Mouse (Mus musculus) adrenal gland, adult 2 months (tissue): Measurements from ENCODE around the gene Lpcat4. TPM values are rescaled to one million over a fixed set of nuclear protein-coding genes. Genes with fewer than 3 reads are reported as not detected.
"Not testable (repeated sequence)": the region's sequence is repeated elsewhere in the genome, so short reads cannot be mapped to it uniquely, and the experiment has no call there.

Experiments
- DNase-seq: peaks from one replicate; pipeline ENCODE4 v3.0.0; 2021
- polyA plus RNA-seq: library from polyadenylated mRNA; depleted of rRNA; stranded (reverse); fragments of >200 nt; gene quantifications from 2 replicates; pipeline ENCODE4 v1.2.3, GENCODE M21; 2012
- total RNA-seq, 2 experiments: library from RNA; stranded (reverse); gene quantifications; 2 replicates each; pipeline ENCODE4 v1.2.3; 2021

The Lpcat4 gene
- total and polyA plus RNA-seq, 3 experiments, result 5.1 to 18.9 (median 9.2) TPM

DNA sequence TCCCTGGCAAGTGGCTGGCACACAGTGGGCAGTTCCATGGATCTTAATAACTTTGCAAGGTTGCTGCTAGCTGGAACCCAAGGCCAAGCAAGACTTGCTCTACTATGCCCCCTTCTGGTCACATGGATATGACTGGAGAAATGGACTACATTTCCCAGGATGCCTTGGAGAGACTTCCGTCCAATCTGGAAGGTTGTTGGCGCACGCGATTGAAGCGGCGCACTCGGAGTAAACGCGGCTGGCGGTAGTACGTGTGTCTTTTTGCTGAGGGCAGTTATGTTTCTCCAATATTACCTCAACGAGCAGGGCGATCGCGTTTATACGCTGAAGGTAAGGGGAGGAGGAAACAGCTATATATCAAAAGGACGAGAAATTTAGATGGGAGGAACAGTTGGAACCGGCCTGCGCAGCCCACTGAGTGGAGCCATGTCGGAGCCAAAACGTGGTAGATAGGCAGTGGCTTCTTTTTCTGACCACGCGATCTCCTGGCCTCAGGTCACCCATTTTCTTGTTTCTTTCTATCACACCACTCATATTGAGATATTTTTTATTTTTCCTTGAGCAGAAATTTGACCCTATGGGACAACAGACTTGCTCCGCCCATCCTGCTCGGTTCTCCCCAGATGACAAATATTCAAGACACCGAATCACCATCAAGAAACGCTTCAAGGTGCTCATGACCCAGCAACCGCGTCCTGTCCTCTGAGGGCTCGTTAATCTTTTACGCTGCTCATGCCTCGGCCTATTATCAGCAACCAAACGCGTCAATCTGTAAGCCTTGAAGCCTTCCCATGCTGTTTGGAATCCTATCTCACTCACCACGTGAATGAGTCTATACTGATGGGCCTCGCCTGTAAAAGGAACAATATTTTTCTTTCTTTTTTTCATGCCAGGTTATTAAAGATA, 22.7 kb downstream of the Lpcat4 start, which contains the start of gene Nop10:
Gene Nop10 (plus strand): TSS at position 179 of the 906 bp plus-strand sequence.
- DNase-seq, result peak; percentile 90

DNA sequence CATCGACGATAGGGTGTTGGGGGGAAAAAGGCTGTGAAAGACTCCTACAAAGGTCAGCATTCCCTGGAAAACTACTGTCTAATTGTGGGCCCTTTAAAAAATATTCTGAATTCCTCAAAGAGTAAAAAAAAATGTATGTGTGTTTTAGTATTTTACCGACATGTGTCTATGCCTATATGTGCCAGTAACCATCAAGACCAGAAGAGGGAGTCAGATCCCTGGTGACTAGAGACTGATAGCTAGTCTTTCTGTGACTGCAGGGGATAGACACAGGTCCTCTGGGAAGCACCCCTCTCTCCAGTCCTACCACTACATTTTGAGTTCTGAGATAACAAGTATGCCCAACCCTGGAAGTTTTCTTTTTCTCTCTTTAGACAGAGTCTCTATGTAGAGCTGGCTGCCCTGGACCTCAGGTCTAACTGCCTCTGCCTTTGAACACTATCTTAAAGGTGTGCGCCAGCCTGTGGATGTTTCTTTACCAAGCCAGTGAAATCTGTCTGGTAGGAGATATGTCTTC, 23.6 kb downstream of the Lpcat4 start:
- DNase-seq, result no peak

DNA sequence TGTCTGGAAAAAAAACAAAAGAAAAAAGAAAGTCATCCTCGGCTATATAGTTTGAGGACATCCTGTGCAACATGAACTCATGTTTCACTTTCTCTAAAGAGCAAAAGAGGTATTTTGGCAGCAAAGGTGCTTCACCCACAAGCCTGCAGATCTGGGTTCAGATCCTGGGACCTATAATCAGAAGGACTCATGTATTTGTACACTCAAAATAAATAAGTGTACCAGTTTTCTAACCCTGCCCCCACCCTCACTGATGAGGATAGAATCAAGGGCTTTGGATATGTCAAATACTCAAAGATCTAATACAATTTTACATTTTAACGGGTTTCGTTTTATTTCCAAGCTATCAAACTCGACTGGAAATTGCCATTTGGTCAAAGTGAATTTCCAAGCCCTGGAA, 25.1 kb downstream of the Lpcat4 start:
- DNase-seq, result no peak

DNA sequence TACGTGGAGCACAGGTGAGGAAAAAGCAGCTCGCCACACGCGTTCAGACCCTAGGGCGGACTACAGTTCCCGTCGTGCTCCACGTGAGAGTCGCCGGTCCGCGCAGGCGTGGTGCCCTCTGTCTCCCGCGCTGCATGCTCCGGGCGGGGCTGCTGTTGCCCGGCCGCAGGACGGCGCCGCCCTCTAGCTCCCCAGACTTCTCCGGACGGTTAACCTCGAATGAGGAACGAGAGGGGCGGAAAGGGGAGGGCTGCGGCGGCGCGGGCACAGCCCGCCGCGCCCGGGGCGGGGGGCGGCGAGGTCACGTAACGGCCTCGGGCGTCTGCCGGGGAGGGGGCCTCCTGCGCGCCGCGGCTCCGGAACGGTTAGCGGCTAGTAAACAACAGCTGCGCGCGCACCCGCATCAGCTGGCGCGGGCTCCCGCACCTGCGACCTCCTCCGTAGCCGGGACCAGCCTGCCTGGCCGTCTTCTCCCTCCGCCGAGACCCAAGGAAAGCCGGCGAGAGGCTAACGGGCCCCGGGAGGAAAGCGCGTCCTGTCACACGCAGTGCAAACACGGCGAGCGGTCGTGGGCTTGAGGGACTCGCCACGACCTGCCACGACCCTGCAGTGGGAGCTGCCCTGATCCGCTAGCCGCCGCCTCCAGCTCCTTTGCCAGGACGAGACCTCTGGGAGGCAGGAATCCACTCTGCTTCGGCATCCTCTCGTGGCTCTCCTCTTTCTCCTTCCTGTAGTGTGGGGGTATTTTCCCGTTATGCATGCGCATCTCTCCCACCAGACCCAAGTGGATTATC, 26.4 kb downstream of the Lpcat4 start, which contains the start of gene Slc12a6:
Gene Slc12a6 (plus strand): TSS at position 378 of the 794 bp plus-strand sequence.
- DNase-seq, result peak; percentile 97

DNA sequence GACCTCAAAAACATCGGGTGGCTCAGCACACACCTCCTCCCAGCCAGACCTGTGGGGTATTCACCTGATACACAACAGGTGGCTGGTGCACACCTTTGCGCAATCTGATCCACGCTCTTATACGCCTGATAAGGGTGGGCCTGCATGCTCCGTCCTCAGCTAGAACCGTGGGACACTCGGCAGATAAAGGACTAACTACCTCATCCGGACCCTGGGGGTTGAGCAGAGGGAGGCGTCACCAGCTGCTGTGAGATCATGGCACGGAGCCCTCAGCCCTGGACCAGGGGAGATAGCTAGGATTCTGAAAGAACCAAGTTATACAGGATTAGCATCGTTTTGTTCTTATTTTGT, 26.9 kb downstream of the Lpcat4 start, which contains the start of gene Gm21985:
Gene Gm21985 (plus strand): TSS at position 73 of the 351 bp plus-strand sequence.
- peak; percentile 70 for DNase-seq

DNA sequence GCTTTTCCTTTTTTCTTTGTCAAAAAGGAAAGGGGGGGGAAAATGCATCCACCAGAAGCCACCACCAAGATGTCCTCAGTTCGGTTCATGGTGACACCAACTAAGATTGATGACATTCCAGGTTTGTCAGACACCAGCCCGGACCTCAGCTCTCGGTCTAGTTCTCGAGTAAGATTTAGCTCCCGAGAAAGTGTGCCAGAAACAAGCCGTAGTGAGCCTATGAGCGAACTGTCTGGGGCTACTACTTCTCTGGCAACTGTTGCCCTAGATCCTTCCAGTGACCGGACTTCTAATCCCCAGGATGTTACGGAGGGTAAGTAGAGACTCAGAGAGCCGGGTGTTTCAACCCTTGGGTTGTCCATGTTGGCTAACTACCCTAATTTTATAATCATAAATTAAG, 27.5 kb downstream of the Lpcat4 start:
- DNase-seq, result peak; percentile 34

DNA sequence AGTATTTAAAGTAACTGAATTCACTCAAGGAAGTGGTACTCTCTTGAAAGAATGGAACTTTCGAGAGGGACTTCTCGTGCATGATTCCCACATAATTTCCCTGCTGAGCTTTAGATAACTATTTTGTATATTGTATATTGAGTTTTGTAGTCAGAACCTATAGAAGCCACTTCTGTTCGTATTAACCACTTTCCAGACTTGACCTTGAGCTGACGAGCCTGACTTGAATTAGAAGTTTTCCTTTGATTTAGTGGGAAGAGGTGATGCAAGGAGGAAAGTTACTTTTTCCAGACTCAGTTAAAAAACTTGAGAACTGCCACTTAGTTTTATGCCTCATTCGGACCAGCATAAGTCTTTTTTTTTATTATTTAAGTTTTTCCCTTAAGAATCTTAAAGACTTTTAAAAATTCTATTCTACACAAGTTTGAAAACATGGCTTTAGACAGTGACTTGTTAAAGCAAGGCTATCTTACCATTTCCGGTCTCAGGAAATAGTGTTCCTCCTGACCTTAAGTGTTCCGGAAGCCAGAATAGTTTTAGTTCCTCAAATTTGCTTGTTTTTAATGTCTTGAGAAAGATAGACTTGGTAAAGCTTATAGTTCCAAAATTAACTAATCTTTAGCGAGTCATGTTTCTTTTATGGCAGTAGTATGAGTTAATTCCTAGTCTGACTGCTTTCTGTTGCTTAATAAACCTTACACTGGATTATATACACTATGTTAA, 28.4 kb downstream of the Lpcat4 start:
- DNase-seq, result no peak

DNA sequence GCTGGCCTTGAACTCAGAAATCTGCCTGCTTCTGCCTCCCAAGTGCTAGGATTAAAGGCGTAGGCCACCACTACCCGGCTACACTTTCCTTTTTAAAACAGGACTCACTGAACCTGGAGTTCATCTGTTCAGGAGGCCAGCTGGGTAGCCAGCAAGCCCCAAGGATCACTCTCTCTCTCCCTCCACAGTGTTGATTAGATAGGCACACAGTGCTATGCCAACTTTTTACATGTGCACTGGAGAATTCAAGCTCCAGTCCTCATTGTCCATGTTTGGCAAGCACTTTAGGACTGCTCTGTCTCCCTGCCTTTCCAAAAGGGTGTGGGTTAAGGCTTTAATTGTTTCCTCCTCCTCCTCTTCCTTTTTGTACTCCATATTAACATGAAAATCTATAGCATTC, 30.7 kb downstream of the Lpcat4 start:
- DNase-seq, result no peak

DNA sequence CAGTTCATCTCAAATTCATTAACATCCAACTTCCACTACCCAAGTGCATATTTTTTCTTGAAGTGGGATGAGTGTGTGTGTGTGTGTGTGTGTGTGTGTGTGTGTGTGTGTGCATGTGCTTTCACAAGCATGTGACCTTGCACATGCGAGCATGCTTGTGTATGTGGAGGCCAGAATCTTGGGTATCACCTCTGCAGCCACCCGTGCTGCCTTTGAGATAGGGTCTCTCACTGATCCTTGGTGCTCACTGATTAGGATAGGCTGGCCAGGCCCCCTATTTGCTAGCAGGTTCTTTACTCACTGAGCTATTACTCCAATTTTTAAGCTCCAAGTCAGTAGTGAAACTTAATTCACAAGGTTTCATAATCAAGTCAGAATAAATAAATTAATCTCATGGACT, 33.6 kb downstream of the Lpcat4 start:
- DNase-seq, result no peak

DNA sequence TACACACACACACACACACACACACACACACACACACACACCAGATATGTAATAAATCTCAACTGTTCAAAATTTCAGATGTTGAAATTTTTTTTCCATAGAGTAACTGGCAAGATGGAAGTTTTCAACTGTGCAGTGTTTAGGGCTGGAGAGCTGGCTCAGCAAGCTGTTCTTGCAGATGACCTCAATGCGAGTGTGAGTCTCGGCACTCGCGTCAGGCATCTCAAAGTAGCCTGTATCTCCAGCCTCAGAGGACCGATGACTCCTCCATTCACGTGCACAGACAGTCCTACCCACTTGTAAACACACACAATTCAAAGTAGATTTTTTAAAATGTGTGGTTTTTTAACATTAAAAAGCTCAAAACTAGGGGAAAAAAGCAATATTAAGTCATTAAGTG, 34.2 kb downstream of the Lpcat4 start:
- DNase-seq, result no peak

DNA sequence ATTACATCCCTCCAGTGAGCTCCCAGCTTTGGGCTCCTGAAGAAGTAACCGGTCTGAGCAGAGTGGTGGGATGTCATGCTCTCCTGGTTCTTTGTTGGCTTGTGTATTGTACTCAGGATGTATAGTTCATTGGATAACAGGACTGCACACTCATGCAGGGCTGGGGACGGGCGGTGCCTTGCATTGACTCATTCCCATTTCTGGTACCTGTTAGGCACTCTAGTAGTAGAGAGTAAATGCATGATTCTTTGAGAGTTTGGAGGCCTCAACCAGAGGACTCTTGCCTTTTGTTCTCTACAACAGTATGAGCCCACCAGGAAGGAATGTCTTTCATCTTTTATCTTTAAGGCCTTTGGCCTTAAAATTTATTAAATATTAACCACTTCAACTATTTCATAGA, 37.6 kb downstream of the Lpcat4 start:
- no peak for DNase-seq

DNA sequence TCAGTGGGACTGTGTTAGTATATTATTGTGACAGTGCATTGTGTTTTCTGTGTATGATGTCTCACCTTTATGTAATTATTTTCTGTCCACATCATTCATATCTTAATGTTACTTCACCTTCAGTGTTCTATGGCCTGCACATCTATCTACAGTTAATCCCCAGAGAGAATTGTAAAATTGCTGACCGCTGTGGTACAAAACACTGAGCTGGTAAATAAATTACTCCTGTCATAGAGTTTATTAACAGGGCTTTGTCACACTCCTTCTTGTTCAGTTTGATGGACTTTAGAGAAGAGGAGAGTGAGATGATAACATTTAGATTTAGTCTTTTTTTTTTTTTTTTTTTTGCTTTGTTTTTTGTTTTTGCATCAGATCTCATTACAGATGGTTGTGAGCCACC, 43.6 kb downstream of the Lpcat4 start:
- no peak for DNase-seq

DNA sequence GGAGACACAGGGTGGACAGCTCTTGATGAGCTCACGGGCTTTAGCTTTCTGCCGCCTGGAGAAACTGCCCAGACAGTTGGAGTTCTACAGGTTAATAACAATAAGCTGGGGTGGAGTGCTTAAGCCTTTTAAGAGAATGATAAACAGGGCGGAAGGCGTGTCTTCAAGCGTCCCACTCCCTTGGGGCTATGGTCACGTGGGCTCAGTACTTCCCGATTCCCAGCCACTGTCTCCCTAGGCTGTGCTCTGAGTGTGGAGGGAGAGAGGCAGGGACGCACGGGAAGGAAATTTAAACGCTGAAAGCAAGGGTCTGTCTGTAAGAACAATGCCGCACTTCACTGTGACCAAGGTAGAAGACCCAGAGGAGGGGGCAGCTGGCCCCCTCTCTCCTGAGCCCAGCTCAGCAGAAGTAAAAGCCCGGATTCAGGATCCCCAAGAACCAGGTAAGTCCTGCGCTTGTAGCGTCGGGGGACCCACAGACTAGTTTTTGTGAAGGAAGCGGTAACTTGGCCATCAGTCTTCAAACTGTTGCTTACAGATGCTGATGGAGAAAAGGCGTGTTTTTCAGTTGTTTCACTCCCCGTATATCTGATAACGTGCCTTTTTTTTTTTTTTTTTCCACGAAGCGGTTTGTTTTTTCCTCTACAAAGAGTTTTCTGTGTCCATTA, 45.2 kb downstream of the Lpcat4 start:
- DNase-seq, result peak; percentile 79

DNA sequence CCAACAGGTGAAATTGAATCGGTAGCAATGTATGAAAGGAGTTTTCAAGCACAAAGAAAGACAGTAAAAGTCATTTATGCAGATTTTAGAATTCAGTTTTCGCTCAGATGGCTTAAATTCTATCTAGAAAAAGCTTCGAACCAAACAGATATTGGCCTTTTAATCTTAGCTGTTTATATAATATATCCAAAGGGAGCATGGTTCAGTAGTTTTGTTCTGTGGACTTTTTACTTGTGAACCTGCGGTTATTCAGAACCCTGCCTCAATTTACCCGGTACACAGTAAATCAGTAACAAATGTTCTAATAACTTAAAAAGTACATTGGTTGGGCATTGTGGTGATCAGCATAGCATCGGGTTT, 45.7 kb downstream of the Lpcat4 start:
- no peak for DNase-seq

DNA sequence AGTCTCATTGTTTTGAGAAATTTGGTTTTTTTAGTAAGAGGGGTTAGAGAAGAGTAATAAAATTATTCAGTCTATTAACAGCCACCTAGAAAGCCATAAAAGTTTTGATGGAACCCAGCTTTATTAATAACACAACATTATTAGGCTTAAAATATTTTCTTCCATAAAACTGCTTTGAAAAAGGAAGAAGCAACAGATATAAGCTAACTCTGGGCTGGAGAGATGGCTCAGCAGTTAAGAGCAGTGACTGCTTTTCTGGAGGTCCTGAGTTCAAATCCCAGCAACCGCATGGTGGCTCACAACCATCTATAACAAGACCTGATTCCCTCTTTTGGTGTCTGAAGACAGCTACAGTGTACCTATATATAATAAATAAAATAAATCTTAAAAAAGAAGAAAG, 46.8 kb downstream of the Lpcat4 start:
- DNase-seq, result not testable (repeated sequence)

DNA sequence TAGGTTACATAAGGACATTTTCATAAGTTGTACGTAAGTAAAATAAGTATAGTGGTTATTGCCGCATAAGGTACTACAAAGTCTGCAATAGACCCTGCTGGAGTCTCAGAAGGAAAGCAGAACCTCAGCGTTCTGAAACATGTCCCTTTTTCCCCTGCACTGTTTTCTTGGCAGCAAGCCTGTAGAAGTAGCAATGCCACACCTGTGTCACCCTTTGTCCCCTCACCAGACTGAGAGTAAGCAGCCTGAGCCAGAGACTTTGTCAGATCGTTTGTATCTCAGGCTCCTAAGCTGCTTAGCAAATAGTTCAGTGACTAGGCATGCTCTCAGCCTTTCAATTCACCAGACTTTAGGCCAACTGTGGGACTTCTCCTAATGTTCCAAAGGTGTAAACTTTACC, 47.8 kb downstream of the Lpcat4 start:
- DNase-seq, result no peak

DNA sequence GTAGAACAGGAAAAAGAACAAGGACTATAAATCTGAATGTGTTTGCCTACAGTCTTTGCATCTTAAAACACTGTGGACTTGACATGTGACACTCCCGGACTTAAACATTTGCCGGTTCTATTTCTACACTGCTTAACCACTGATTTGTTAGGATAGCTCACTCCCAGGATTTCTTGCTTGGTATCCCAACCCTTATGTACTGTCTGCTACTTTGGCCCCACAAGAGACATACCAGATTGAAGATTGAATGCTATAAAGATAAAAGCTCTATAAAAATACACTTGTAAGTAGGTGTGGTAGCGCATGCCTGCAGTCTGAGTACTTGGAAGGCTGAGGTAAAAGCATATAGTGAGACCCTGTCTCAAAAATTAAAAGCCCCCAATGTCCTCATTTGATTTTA, 50.2 kb downstream of the Lpcat4 start:
- DNase-seq, result no peak

DNA sequence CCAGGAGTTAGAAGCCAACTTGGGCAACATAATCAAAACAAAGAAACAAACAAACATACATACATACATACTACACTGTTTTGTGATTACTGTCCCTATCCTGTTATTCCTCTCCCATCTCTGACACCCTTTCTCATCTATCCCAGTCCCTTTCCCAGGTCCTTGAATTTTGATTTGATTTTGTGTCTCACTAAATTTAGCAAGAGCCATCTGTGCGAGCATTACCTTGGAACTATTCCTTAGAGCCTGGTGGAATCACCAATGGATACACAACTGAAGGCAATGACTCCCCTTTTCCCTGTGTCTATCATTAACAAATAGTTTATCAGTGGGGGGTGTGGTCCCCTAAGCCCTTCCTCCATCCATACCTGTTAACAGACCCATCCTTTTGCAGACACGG, 53.6 kb downstream of the Lpcat4 start:
- no peak for DNase-seq

DNA sequence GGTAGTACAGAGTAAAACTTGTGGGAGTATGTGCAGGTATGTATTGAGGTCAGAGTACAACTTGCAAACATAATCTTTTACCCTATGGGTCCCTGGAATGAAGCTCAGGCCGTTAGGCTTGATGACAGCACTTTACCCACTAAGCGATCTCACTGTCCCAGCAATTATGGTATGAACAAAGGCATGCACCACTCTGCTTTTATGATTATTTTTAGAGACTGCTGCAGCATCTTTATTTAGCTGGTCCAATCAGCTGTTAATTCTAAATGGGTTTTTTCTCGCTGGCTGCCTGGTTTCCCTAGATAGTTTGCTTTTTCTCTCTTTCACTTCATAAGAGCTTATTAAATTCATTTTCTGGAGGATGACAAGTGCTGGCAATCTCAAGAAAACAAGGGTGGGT, 56.9 kb downstream of the Lpcat4 start:
- no peak for DNase-seq
